Mouse (Mus musculus) adrenal gland, postnatal 14 days (tissue): ENCODE measurements at regions not wholly inside any gene's neighbourhood (a gene's known extent, or its start where the extent isn't known, plus 50 kb on each side); places are given as distances from the start of the nearest gene placed in this dataset.

Source experiments
- DNase-seq: peaks from one replicate; pipeline ENCODE4 v3.0.0; 2021; ENCODE audit warnings: mixed read lengths

DNA sequence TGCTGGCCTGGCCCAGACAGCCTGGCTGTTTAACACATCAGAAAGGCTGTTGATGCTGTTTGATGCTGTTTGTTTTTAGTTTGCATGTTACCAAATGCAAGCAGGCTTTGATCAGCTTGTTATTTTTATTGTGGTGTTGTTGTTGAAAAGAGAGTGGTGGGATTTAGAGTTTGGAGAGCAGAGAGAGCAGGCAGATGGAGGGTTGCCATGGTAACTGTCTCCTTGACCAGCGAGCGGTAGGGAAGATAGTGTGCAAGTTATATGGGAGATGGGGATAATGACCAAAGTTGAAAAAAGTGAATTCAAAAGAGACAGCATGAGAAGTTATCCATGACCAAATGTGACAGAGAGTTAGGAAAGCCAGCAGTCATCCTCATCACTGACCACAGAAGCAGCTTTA is 83.3 kb downstream of the Cmc2 start:
- no peak for DNase-seq

DNA sequence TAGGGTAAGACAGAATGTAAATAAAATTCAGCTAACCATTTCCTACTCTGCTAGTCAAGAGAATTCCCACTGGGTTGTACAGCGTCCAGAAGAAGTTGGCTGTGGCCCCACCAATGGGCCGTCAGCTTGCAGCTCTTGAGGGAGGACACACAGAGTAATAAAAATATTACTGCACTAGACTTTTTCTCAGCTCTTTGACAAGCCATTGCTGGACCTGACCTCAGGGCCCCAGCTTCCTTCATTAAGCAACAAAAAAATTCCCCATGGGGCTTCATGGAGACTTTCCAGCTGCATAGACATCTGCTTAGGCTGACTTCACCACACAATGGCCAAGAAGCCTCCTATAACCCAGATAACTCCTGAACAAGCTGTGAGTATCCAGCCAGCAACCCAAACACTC is 89.1 kb downstream of the Cmc2 start:
- DNase-seq: peak; percentile 70

DNA sequence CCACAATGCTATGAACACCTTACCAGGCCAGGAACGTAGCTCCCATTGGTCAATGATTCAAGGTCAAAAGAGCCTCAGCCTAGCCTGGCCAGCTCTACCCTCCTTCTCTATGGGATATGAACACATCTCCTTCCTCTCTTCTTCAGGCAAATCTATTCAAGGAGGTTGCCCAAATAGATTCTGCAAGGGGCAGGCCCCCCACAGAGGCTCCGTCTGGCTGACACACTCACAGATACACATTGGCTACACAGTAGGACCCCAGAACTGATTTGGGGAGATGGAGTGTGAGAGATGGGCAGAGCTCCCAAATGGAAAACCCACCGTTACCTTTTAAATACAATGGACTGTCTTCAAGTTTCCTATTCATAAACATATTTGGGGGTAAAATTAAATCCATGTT is 91.6 kb downstream of the Cmc2 start:
- DNase-seq: no peak

DNA sequence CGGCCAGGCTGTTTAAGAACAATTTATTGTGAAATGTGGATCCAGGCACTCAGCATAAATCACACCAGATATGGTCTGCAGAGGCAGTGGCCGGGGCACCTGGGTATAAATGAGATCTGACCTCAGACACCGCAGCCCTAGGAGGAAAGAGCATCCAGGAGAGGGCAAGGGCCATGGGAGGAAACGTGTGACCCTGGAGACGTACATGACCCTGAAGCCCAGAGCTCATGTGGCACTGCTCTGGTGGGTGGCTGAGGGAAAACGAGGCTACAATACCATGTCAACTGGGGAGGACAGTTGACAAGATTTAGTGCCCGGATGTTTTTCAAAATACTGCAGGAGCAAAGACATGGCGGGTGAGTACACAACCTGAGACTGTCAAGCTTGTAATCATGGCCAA is 93.0 kb downstream of the Cmc2 start:
- DNase-seq: no peak

DNA sequence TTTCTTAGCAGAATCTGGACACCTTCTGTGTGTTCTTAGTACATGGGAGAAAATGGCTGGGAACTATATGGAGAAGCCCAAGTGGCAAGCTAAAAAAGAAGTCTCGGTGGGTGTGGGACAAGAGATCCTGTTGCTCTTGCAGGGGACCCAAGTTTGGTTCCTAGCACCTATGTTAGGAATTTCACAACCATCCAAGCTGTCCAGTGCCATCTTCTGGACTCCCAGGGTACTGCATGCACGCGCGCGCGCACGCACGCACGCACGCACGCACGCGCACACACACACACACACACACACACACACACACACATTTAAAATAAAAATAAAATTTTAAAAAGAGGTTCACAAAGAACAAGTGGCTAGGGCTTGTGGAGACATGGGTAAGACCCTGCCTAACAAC is 94.1 kb downstream of the Cmc2 start:
- DNase-seq: no peak

DNA sequence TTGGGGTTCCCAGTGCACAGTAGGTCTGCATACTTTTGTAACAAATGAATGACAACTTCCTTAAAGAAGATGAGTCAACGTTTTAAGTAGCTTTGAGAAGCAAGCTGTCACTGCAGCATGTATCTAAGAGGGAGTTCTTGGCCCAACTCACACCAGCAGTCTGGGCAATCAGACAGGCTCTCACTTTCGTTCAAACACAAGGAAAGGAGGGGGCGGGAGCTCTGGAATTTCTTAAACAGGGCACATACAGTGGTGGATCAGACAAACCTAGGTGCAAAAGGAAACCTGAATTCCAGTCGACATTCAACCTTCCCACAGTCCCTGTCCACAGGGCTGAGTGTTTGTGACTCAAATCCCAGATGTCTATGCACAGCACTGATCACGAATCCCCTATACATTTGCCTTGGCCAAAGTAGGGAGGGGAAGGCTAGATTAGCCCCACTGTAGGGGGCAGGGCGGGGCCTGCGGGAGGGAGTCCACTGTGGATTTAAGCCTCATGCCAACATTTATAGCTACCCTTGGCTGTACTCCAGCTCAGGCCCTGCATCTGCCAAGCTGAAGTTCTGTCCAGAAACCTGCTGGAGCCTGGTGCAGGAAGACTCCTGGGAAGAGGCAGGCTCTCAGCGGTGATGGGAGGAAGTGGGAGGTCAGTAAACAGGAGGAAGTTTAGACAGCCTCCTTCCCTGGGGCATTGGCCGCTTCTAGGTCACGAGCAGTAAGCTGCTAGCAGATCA is 81.5 kb upstream of the Cdyl2 start:
- DNase-seq: peak; percentile 75

DNA sequence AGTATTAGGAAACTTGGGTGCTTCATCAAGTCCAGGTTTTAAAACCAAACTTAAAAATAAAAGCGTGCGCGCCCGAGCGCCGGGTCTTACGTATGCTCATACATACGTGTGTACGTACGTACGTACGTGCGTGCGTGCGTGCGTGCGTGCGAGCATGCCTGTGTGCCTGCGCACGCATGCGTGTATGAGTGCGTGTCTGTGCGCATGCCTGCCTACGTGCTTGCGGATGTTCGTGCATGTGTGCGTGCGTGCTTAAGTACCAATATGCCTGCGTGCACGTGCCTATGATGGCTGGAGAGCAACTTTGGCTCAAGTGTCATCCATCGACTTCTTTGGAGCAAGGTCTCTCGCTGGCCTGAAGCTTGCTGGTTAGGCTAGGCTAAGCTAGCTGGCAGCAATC is 68.5 kb upstream of the Cdyl2 start:
- DNase-seq: no peak

DNA sequence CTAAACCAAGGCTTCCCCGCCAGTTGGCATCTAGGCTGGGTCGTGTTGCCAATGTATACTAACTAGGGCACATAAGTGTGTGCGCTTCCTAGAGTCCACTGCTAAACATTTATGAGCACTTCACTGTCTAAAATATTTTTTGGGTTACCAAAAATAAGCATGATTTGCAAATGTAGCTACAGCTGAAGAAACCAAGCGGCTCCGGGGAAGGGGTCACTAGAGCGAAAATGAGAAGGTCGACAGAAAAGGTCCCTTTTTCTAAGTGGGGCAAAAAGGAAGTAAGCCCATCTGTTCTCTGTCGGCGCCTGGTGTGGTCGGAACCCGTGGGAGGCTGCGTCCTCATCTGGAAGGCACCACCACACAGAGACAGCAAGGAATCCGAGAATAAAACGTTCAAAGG is 67.8 kb upstream of the Cdyl2 start:
- DNase-seq: no peak

DNA sequence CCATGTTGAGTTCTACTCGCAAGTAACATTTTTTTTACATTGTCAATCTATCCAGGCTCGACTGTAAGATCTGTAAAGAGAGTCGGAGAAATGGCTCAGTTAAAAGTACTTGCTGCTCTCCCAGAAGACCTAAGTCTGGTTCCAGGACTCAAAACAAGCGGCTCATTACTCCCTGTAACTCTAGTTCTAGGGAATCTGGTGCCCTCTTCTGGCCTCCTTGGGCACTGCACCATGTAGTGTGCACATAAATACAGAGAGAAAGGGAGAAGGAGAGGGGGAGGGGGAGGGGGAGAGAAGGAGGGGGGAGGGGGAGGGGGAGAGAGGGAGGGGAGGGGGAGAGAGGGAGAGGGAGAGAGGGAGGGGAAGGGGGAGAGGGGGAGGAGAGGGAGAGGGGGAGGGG is 66.2 kb upstream of the Cdyl2 start:
- DNase-seq: no peak

DNA sequence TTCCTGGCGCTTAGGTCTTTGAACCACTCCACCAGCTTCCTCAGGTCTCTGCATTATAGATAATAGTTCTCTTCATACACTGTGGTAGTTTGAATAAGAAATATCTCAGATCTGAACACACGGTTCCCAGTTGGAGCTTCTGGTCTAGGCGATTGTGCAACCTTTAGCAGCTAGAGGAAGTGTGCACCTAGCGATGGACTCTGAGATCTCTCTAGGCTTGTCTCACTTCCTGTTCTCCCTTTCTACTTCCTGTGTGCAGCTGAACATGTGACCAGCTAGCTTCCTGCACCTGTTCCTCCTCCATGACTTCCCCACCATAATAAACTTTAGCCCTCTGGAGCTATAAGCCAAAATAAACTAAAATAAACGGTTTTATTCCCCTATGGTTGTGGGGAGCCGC is 62.9 kb upstream of the Cdyl2 start:
- DNase-seq: no peak

DNA sequence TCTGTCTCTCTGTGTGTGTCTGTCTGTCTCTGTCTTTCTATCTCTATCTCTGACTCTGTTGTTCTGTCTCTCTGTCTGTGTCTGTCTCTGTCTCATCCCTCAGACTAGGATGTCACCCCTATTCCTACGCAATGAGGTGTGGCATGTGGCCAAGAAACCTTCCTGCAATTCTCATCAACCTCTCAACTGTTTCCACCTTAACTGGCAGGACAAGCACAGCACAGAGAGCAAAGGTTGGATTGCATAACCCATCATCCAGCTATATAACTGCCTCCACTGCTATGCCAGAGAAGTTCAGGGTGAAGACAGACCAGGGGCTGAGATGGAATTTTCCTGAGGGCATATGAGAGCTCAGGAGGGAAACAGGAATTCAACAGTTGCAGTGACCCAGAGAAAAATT is 60.3 kb upstream of the Cdyl2 start:
- no peak for DNase-seq

DNA sequence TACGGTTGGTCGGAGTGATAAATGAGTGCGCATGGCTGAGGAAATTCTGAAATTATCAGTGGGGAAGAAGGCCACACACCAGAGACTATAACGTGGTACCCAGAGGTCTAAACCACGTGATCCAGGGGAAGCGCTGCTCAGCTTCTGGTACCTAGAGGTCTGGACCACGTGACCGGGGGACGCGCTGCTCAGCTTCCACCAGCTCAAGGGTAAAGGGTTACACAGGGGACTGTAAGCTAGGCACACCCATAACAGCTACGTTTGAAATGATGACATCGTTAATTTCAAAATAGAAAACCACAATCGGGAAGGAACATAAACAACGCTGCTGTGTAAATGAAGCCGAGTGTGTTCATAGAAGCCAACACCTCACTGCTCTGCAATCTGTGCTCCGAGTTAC is 57.5 kb upstream of the Cdyl2 start:
- DNase-seq: no peak
